In genomic region chr17:35240384-35241304, GRCm38 (mm10) we compare ENCODE assay signal across 8 mouse cellular contexts. TPM values are rescaled to one million over a fixed set of nuclear protein-coding genes. Genes with fewer than 3 reads are reported as not detected.
DNase-seq lines count a peak whose midpoint lies in the region; ATAC-seq and TF ChIP-seq lines count a peak whose summit lies in the region.

No protein-coding gene starts in this region.

- TF ChIP-seq CTCF in gastrocnemius, adult 2 months (IDR thresholded peaks at IDR 0.05), result no peak
- no peak for TF ChIP-seq CTCF in stomach, postnatal 0 days (IDR thresholded peaks at IDR 0.05; ENCODE audit: low read depth)

- H3K27me3 ChIP-seq in heart, embryonic 15.5 days, result no peaks in the 10 kb centered on the region
- no peaks in the 10 kb centered on the region for H3K27me3 ChIP-seq in limb, embryonic 14.5 days (ENCODE audit: control insufficient read depth, insufficient read depth, low read length)
- H3K27me3 ChIP-seq in stomach, postnatal 0 days (ENCODE audit: control insufficient read depth, insufficient read depth, low read length), result no peaks in the 10 kb centered on the region

- peak overlapping the region; percentile 98 for H3K4me3 ChIP-seq in gastrocnemius, adult 2 months
- H3K4me3 ChIP-seq in ES-E14 (ENCODE audit: insufficient read depth in 1 of 2, low read depth in 1 of 2, low read length in 2 of 2, poor library complexity in 1 of 2, severe bottlenecking in 1 of 2), result peak overlapping the region; percentile 95 to 96
- H3K4me3 ChIP-seq in heart, embryonic 15.5 days, result peak overlapping the region; percentile 81
- H3K4me3 ChIP-seq in limb, embryonic 14.5 days (replicated peaks; ENCODE audit: low read length), result peak overlapping the region; percentile 100
- peak overlapping the region; percentile 82 for H3K4me3 ChIP-seq in stomach, postnatal 0 days (ENCODE audit: low read depth, low read length)

- H3K9ac ChIP-seq in ES-E14 (ENCODE audit: insufficient read depth, low read depth, low read length, poor library complexity, severe bottlenecking), result peak overlapping the region; percentile 70
- H3K9ac ChIP-seq in heart, embryonic 15.5 days, result peak overlapping the region; percentile 93
- peak overlapping the region; percentile 100 for H3K9ac ChIP-seq in limb, embryonic 14.5 days (ENCODE audit: low read depth, low read length, severe bottlenecking)
- H3K9ac ChIP-seq in stomach, postnatal 0 days (ENCODE audit: low read length), result peak overlapping the region; percentile 98

- TF ChIP-seq POLR2A in limb, embryonic 14.5 days (IDR thresholded peaks at IDR 0.05; ENCODE audit: borderline replicate concordance, extremely low read depth, insufficient read depth, insufficient read length), result no peak

- in situ Hi-C loops in ES-E14 (cut with MboI; ENCODE audit: low sequenced_read_pairs in 2 of 2, unreplicated experiment in 2 of 2), result no loop called here

- no peak for ATAC-seq in heart, embryonic 15.5 days (replicated peaks; ENCODE audit: insufficient number of reproducible peaks, insufficient read depth, low FRiP score, low read depth)
- ATAC-seq in limb, embryonic 14.5 days (ENCODE audit: low FRiP score, low read depth), result peak; percentile 2; the same call in 1 of the 2 replicates
- no peak for ATAC-seq in stomach, postnatal 0 days (ENCODE audit: low FRiP score, low TSS enrichment)

- H3K9me3 ChIP-seq in ES-E14 (ENCODE audit: control insufficient read depth, insufficient read depth, low read depth, low read length), result no peaks in the 10 kb centered on the region
- no peaks in the 10 kb centered on the region for H3K9me3 ChIP-seq in heart, embryonic 15.5 days (replicated peaks)
- H3K9me3 ChIP-seq in limb, embryonic 14.5 days (ENCODE audit: control insufficient read depth, low read length), result no peaks in the 10 kb centered on the region
- no peaks in the 10 kb centered on the region for H3K9me3 ChIP-seq in stomach, postnatal 0 days (ENCODE audit: control insufficient read depth, low read length)

- peak overlapping the region; percentile 79 for H3K4me2 ChIP-seq in heart, embryonic 15.5 days
- H3K4me2 ChIP-seq in limb, embryonic 14.5 days (replicated peaks; ENCODE audit: low read depth, low read length, severe bottlenecking), result peak overlapping the region; percentile 75
- peak overlapping the region; percentile 83 for H3K4me2 ChIP-seq in stomach, postnatal 0 days (replicated peaks; ENCODE audit: low read depth)

- DNase-seq in gastrocnemius, adult 2 months, result no peak
- DNase-seq in gastrocnemius, postnatal 4 days (ENCODE audit: low spot score in 2 of 2), result no peak
- DNase-seq in ES-E14 (ENCODE audit: low read depth, low spot score), result no peak
- peak; percentile 35 for DNase-seq in limb, embryonic 14.5 days (ENCODE audit: low spot score)
- DNase-seq in stomach, postnatal 0 days (ENCODE audit: low spot score), result peak; percentile 53
- no peak for DNase-seq in right cerebral cortex, postnatal 4 days
- DNase-seq in embryo, embryonic 10.5 days (ENCODE audit: low spot score), result no peak

- peaks cover 10 to 12% of the 10 kb centered on the region in 2 experiments; a peak in 2 of 4 replicates for H3K4me1 ChIP-seq in ES-E14 (ENCODE audit: control insufficient read depth in 2 of 2, insufficient read depth in 2 of 2, low read length in 2 of 2, poor library complexity in 1 of 2)
- peaks cover 38% of the 10 kb centered on the region for H3K4me1 ChIP-seq in heart, embryonic 15.5 days (replicated peaks)
- H3K4me1 ChIP-seq in limb, embryonic 14.5 days (ENCODE audit: control insufficient read depth, insufficient read depth, low read length), result peaks cover 21% of the 10 kb centered on the region
- peaks cover 7% of the 10 kb centered on the region for H3K4me1 ChIP-seq in stomach, postnatal 0 days (replicated peaks; ENCODE audit: control insufficient read depth, insufficient read depth)

- peak; percentile 70 for TF ChIP-seq EP300 in stomach, postnatal 0 days (optimal IDR thresholded peaks at IDR 0.05)

- peaks cover 32% of the 10 kb centered on the region for H3K36me3 ChIP-seq in ES-E14 (ENCODE audit: control insufficient read depth, insufficient read depth, low read length, poor library complexity, severe bottlenecking)
- H3K36me3 ChIP-seq in heart, embryonic 15.5 days, result peaks cover 25% of the 10 kb centered on the region
- H3K36me3 ChIP-seq in limb, embryonic 14.5 days (ENCODE audit: control insufficient read depth, insufficient read depth, low read length), result peaks cover 27% of the 10 kb centered on the region
- peaks cover 9% of the 10 kb centered on the region for H3K36me3 ChIP-seq in stomach, postnatal 0 days (ENCODE audit: control insufficient read depth, insufficient read depth, low read length)

- peak overlapping the region; percentile 98 for H3K27ac ChIP-seq in gastrocnemius, adult 2 months
- H3K27ac ChIP-seq in ES-E14 (ENCODE audit: insufficient read depth, low read depth, low read length, poor library complexity, severe bottlenecking), result no peak overlapping the region; the same call in 1 of the 2 replicates
- peak overlapping the region; percentile 98 for H3K27ac ChIP-seq in heart, embryonic 15.5 days
- H3K27ac ChIP-seq in limb, embryonic 14.5 days (replicated peaks; ENCODE audit: low read depth, low read length), result peak overlapping the region; percentile 98
- peak overlapping the region; percentile 100 for H3K27ac ChIP-seq in stomach, postnatal 0 days (replicated peaks)

- intact Hi-C loops in gastrocnemius, adult 2 months (cut with DNase I), result loop anchor here (5.0 kb wide), 1 partner anchor 343 kb away; the partner anchor contains the start of genes C2 and Ehmt2

- WGBS in heart, embryonic 15.5 days, result 31% methylated on average over 12 of the region's 12 CpGs
- 23% methylated on average over 12 of the region's 12 CpGs for WGBS in limb, embryonic 14.5 days
- WGBS in stomach, postnatal 0 days, result 24% methylated on average over 12 of the region's 12 CpGs

TF ChIP-seq in ES-E14, 5 proteins besides CTCF, POLR2A, EP300 and RAD21:
- no peak for TF ChIP-seq ZNF384 (IDR thresholded peaks at IDR 0.05; ENCODE audit: low read depth, low read length)
- no peak for TF ChIP-seq ZC3H11A (IDR thresholded peaks at IDR 0.05; ENCODE audit: borderline replicate concordance, low read depth, low read length)
- TF ChIP-seq CHD2 (IDR thresholded peaks at IDR 0.05; ENCODE audit: low read depth, low read length), result 0 out of 2 replicates have a peak, but pooled peaks have one; percentile 41
- no peak for TF ChIP-seq MAFK (IDR thresholded peaks at IDR 0.05; ENCODE audit: insufficient read depth, low read depth, low read length)
- no peak for TF ChIP-seq HCFC1 (IDR thresholded peaks at IDR 0.05; ENCODE audit: borderline replicate concordance, insufficient read depth, low read length)
TF ChIP-seq in ES-E14: peak in this region for 1.

RNA-seq across cellular contexts. Expression of gene Ddx39b, which starts 0.9 kb away (rescaled TPM):
- 10 to 100 TPM; 83.8 to 94.7 TPM for total RNA-seq in gastrocnemius, adult 2 months (2021)
- total RNA-seq in gastrocnemius, postnatal 4 days (2021), result 100 to 1,000 TPM; 219 to 233 TPM
- 316 and 414 TPM in 2 replicates for total RNA-seq in ES-E14 (2012; rRNA removed)
- 213 and 268 TPM in 2 replicates for polyA plus RNA-seq in heart, embryonic 15.5 days (2015; fragmentation: Nextera tagmentation; extraction: Ambion mirVana)
- 877 and 1,003 TPM in 2 replicates for polyA plus RNA-seq in limb, embryonic 14.5 days (2012; rRNA removed)
- 416 and 445 TPM in 2 replicates for polyA plus RNA-seq in limb, embryonic 14.5 days (2014; fragmentation: Nextera tagmentation; extraction: Ambion mirVana)
- polyA plus RNA-seq in stomach, postnatal 0 days (2015; fragmentation: Nextera tagmentation; extraction: Ambion mirVana), result 143 and 145 TPM in 2 replicates

RNA-seq across cellular contexts. Expression of gene Nfkbil1, which starts 5.1 kb away (rescaled TPM):
- 1 to 10 TPM; 7.0 to 7.8 TPM for total RNA-seq in gastrocnemius, adult 2 months (2021)
- 10 to 100 TPM; 13.9 to 15.8 TPM for total RNA-seq in gastrocnemius, postnatal 4 days (2021)
- total RNA-seq in ES-E14 (2012; rRNA removed), result 6.1 and 6.6 TPM in 2 replicates
- polyA plus RNA-seq in heart, embryonic 15.5 days (2015; fragmentation: Nextera tagmentation; extraction: Ambion mirVana), result 7.8 and 9.1 TPM in 2 replicates
- 17.0 and 19.6 TPM in 2 replicates for polyA plus RNA-seq in limb, embryonic 14.5 days (2012; rRNA removed)
- 4.9 and 5.9 TPM in 2 replicates for polyA plus RNA-seq in limb, embryonic 14.5 days (2014; fragmentation: Nextera tagmentation; extraction: Ambion mirVana)
- polyA plus RNA-seq in stomach, postnatal 0 days (2015; fragmentation: Nextera tagmentation; extraction: Ambion mirVana), result 7.4 and 7.5 TPM in 2 replicates

RNA-seq across cellular contexts. Expression of gene Atp6v1g2, which starts 7.2 kb away (rescaled TPM):
- 1 to 10 TPM; 1.9 to 2.0 TPM for total RNA-seq in gastrocnemius, adult 2 months (2021)
- 1 to 10 TPM; 2.7 to 3.2 TPM for total RNA-seq in gastrocnemius, postnatal 4 days (2021)
- total RNA-seq in ES-E14 (2012; rRNA removed), result 0.21 and 0.71 TPM in 2 replicates
- polyA plus RNA-seq in heart, embryonic 15.5 days (2015; fragmentation: Nextera tagmentation; extraction: Ambion mirVana), result 8.9 and 9.4 TPM in 2 replicates
- polyA plus RNA-seq in limb, embryonic 14.5 days (2012; rRNA removed), result 11.2 and 12.0 TPM in 2 replicates
- polyA plus RNA-seq in limb, embryonic 14.5 days (2014; fragmentation: Nextera tagmentation; extraction: Ambion mirVana), result 3.6 and 4.9 TPM in 2 replicates
- polyA plus RNA-seq in stomach, postnatal 0 days (2015; fragmentation: Nextera tagmentation; extraction: Ambion mirVana), result 3.0 and 3.6 TPM in 2 replicates

RNA-seq across cellular contexts. Expression of gene Gm16181, which starts 20.0 kb away (rescaled TPM):
- total RNA-seq in gastrocnemius, adult 2 months (2021), result not detected
- under 1 TPM in 1 of 2 experiments, not detected in 1; 0.52 TPM for total RNA-seq in gastrocnemius, postnatal 4 days (2021)
- not detected in 2 replicates for total RNA-seq in ES-E14 (2012; rRNA removed)
- polyA plus RNA-seq in heart, embryonic 15.5 days (2015; fragmentation: Nextera tagmentation; extraction: Ambion mirVana), result 0.35 and 0.48 TPM in 2 replicates
- polyA plus RNA-seq in limb, embryonic 14.5 days (2012; rRNA removed), result 0.26 TPM in 1 of 2 replicates, not detected in the other
- not detected in 2 replicates for polyA plus RNA-seq in limb, embryonic 14.5 days (2014; fragmentation: Nextera tagmentation; extraction: Ambion mirVana)
- polyA plus RNA-seq in stomach, postnatal 0 days (2015; fragmentation: Nextera tagmentation; extraction: Ambion mirVana), result 0.27 and 0.33 TPM in 2 replicates

RNA-seq across cellular contexts. Expression of gene H2-D1, which starts 21.9 kb away (rescaled TPM):
- total RNA-seq in gastrocnemius, adult 2 months (2021), result 10 to 100 TPM; 30.4 to 38.5 TPM
- 10 to 100 TPM; 44.5 to 55.8 TPM for total RNA-seq in gastrocnemius, postnatal 4 days (2021)
- 30.1 and 44.9 TPM in 2 replicates for total RNA-seq in ES-E14 (2012; rRNA removed)
- 56.6 and 101 TPM in 2 replicates for polyA plus RNA-seq in heart, embryonic 15.5 days (2015; fragmentation: Nextera tagmentation; extraction: Ambion mirVana)
- 26.0 and 27.2 TPM in 2 replicates for polyA plus RNA-seq in limb, embryonic 14.5 days (2012; rRNA removed)
- 49.3 and 53.9 TPM in 2 replicates for polyA plus RNA-seq in limb, embryonic 14.5 days (2014; fragmentation: Nextera tagmentation; extraction: Ambion mirVana)
- 303 and 307 TPM in 2 replicates for polyA plus RNA-seq in stomach, postnatal 0 days (2015; fragmentation: Nextera tagmentation; extraction: Ambion mirVana)

Comparison
In these comparisons a context has a peak if more than half of its experiments do, and no peak if none do; other contexts are left out.
1. DNase-seq: peak in limb, embryonic 14.5 days (single experiment) and stomach, postnatal 0 days (single experiment); none in gastrocnemius, adult 2 months (single experiment), gastrocnemius, postnatal 4 days (0 of 2), ES-E14 (single experiment), right cerebral cortex, postnatal 4 days (single experiment) and embryo, embryonic 10.5 days (single experiment).
2. Peak in every context shown above with its lines, with median percentiles within 50 percentile points of each other: H3K4me3 ChIP-seq, H3K9ac ChIP-seq and H3K4me2 ChIP-seq.